Mouse (Mus musculus) embryonic stem cell, embryonic (primary cell): ENCODE results near the gene Snx18.

Experiments
- CTCF ChIA-PET, 4 experiments: fragments of 300-600 bp in 2 of 4; fragments of 350-600 bp in 2 of 4; sonication (Branson Sonifier 250); formaldehyde crosslinking; loops; one replicate each; lab custom pipeline; 2022; ENCODE audit warnings: inconsistent platforms in 2 of 4; lab: Charles Lee
- POLR2A ChIA-PET, 4 experiments: fragments of 300-600 bp in 2 of 4; fragments of 350-600 bp in 2 of 4; sonication (Branson Sonifier 250); formaldehyde crosslinking; loops; one replicate each; lab custom pipeline; 2022; ENCODE audit warnings: antibody characterized with exemption in 4 of 4, inconsistent platforms in 1 of 4; lab: Charles Lee

Gene Snx18

DNA sequence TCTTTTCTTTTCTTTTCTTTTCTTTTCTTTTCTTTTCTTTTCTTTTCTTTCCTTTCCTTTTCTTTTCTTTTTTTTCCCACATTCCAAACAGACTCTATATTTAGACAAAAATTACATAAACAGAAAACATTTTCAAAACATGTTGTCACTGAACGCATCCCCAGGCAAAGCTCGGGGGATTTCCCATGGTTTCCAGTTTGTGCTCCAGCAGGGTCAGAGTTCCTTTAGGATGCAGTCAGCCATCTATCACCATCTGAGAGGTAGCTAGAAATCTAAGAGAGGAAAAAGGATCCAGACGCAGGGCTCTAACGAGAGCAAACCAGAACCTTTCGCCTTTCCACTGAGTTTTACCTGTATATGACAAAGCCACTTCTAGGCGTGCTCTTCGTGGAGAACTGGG lies 52.0 kb downstream of the Snx18 start:
- CTCF ChIA-PET: no interaction called here

DNA sequence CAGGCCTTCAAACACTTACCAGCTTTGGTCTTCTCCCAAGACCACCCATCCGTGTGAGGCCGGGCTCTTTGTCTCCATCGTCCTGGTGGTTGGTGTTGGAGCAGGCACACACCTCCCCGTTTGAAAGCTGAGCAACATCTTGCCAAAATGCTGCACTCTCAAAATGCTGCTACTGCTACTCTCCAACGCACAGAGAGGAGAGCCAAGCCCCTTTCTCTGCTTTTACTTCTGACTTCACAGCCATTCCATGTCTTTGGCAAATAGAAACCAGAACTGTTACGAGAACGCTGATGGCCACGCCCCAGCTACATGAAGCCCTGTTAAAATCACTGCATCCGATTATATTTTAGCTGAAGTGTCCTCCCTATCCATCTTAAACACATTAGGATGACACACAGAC lies 58.7 kb downstream of the Snx18 start:
- ChIA-PET POLR2A (interaction anchor here in 1 of 4 experiments (0.7 kb wide), 2 partner anchors 11 to 1211 kb away, joined by 3 read pairs; no protein-coding TSS in a partner anchor), CTCF (no interaction called here)

More for the DNA sequence above, 52.0 kb downstream of the Snx18 start:
- POLR2A ChIA-PET: interaction anchor here in 2 of 4 experiments (0.6 to 1.3 kb wide), 4 partner anchors 10 to 820 kb away, joined by 3 to 4 read pairs (median 4); no protein-coding TSS in a partner anchor

DNA sequence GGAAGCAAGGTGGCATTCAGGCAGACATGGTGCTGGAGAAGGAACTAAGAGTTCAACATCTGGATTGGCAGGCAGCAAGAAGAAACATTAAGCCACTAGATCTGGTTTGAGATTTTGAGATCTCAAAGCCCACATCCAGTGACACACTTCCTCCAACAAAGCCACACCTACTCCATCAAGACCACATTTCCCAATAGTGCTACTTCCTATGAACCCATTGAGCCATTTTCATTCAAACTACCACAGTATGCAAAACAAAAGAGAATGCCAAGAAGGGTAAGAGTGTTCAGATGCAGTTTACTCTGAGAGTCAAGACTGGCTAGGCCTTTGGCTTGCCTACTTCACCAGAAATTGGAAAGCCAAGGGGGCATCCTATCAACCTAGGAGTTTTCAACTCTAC lies 61.8 kb downstream of the Snx18 start:
- ChIA-PET POLR2A (interaction anchor here in 1 of 4 experiments (0.6 to 0.9 kb wide), 2 partner anchors 10 to 28 kb away, joined by 3 to 4 read pairs; no protein-coding TSS in a partner anchor), CTCF (no interaction called here)

DNA sequence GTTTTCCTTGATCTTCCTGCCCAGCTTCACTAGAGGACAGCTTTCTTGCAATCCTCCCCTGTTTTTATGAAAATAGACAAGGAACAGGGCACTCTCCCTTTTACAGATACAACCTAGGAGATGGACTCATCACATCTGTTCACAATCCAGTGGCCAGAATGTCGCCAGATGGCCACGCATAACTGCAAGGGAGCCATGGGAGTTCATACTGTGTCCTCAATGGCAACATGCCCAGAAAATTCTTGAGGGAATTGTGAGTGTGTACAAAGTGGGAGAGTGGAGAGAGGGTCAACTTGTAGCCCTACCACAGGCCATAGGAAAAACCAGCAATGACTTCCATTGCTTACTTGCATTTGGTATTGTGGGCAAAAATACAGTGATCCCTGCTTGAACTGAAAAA lies 63.1 kb downstream of the Snx18 start:
- POLR2A ChIA-PET: no interaction called here
- CTCF ChIA-PET: no interaction called here

DNA sequence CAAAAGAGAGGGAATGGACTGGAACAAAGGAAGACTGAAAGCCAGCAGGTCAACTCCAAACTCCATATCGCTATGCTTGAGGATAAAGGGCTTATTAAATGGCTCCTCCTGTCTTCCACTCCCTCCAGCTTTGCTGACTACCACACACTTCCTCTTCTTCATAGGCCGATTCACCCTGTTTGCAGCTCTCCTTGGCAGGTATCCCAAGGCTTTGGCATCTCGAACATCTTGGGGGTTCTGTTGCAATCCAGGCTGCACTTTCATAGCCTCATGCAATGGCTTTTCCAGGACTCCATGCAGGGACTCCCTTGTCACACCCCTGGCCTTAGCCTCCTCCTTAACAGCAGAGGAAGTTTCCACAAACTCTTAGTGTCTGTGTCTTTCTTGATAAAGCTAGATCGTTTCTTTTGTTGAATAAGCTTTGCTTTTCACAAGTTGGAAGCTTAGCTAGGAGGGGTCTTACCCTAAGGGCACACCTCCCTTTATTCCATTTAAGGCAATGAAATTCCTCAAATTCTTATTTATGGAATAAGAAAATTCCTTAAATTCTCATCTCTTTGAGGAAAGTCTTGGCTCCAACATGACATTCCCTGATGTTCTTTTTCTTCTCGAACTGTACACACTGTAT lies 64.6 kb downstream of the Snx18 start:
- POLR2A ChIA-PET: interaction anchor here in 2 of 4 experiments (0.9 to 1.3 kb wide), 4 partner anchors 9 to 65 kb away, joined by 3 read pairs; partner anchors contain the start of gene Snx18 (in 1 of the 2)
- CTCF ChIA-PET: no interaction called here

DNA sequence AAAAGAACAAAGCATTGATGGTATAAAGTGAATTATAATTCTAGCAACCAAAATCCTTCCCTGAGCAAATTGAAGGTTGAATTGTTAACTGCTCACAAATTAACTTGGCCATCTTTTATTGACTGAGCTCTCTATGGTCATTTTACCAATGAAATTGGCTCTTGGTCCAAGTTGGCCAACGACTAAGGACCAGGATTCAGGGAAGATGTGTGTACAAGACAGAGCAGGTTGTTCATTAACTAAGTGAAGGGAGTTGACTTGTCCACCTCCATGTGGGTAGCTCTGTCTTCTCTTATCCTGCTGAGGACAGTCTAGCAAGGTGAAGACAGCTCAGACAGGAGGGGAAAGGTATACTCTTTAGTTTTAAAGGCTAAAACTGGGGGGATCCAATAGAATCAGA lies 66.0 kb downstream of the Snx18 start:
- POLR2A ChIA-PET: no interaction called here
- CTCF ChIA-PET: interaction anchor here in 1 of 4 experiments (0.6 to 0.7 kb wide), 2 partner anchors 10 to 19 kb away, joined by 3 to 10 read pairs; no protein-coding TSS in a partner anchor

DNA sequence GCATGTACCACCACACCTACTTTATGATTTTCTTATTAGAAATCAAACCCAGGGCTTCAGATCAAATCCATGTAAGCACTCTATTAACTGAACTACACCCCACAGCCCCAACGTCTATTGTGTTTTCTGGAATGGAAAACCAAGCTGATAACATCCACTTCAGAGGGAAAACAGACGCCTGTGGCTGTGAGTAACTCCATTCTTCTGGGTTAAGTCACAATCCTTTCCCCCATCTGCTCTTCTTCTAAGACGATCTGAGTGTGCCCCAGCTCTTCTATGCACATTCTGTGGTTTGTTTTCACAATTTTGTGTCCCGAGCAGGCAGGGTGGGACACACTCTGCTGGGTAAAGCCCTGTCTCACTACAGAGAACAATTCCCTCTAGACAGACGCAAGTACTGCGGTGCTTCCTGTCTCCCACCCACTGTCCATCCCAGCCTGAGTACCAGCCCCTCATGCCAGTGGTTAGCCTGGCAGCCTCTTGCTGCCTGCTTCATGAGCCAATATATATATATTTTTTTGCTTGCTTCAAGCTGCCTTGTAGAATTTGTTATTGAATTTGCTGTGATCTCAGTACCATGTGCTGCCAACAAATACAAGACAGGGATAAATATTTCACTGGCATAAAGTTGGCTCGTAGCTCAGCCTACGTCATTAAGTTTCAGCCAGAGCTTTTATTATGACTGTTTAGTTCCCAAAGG lies 67.3 kb downstream of the Snx18 start:
- POLR2A ChIA-PET: no interaction called here
- CTCF ChIA-PET: no interaction called here

DNA sequence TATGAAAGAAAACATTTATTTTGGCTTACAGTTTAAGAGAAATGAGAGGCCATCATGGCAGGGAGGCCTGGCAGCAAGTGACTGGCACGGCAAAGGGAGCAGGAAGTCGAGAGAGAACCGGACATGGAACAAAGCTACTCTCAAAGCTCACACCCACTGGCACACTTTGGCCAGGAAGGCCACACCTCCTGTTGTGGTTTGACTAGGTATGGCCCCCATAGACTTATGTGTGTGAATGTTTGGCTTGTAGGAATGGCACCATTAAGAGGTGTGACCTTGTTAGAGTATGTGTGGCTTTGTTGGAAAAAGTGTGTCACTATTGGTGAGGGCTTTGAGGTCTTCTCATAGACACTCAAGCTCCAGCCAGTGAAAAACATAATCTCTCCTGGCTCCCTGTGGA lies 69.3 kb downstream of the Snx18 start:
- CTCF ChIA-PET: no interaction called here
- POLR2A ChIA-PET: interaction anchor here in 1 of 4 experiments (1.3 kb wide), 1 partner anchor 21 kb away, joined by 3 read pairs; no protein-coding TSS in a partner anchor

DNA sequence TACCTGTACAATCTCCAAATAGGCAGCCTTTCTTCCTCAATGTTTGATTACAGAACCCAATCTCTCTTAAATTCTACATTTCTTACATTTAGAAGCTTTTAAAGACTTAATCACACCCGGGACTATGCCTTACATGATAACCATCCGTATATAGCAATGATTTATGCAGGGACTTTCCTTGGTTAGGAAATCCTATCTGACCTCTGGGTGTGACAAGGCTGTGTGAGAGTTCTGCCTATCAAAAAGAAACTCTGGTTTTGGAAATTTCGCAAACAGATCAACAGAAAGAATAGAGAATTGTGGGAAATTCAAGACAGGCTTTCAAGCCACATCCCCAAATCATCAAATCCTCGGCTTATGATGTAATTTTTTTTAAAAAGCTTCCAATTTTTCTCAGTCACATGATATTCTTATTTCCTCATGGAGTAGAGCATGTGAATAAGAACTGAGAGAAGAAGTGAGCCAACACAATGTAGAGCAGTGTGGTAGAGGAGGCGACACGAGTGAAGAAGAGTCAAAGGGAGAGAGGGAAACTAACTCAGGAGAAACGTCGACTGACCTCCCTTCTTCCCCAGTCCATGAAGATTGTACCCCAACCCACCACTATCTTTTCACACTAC lies 70.4 kb downstream of the Snx18 start:
- CTCF ChIA-PET: no interaction called here
- POLR2A ChIA-PET: no interaction called here

DNA sequence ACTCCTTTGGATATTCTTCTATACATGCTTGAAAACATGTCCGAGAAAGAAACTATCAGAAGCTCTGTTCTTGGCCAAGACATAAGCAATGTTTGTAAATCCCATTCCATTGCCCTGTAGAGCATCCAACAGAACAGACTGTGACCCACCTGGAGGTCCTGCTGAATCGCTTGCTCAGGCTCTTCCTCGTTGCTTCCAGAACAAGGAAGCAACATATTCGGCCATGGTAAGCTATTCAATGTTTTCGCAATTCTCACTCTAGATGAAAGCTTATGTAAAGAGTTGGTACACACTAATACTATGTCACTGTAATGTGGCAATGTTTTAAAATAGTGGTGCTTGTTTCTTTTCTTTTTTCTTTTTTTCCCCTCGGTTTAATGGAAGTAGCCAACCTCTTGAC lies 76.0 kb downstream of the Snx18 start:
- CTCF ChIA-PET: interaction anchor here in 1 of 4 experiments (0.9 kb wide), 1 partner anchor 10 kb away, joined by 3 read pairs; no protein-coding TSS in a partner anchor
- POLR2A ChIA-PET: interaction anchor here in 2 of 4 experiments (0.5 to 1.5 kb wide), 2 partner anchors 11 to 423 kb away, joined by 4 to 5 read pairs; no protein-coding TSS in a partner anchor
